Mouse (Mus musculus) heart, embryonic 12.5 days (tissue): ENCODE measurements around the gene Elob. TPM values are rescaled to one million over a fixed set of nuclear protein-coding genes. Genes with fewer than 3 reads are reported as not detected.

Experiments used
- ATAC-seq: fragments of 200-750 bp; cut with Nextera tagmentation; 2 replicates; pipeline ENCODE4 v1.8.0; 2017; ENCODE audit warnings: moderate TSS enrichment, moderate library complexity; ENCODE audit not compliant: insufficient number of reproducible peaks, low FRiP score
- H3K27ac ChIP-seq: fragments of 300-500 bp; sonication (generic); 2 replicates; pipeline ENCODE4 v1.5.1; 2016; ENCODE audit warnings: mild to moderate bottlenecking, moderate library complexity; ENCODE audit not compliant: poor library complexity, severe bottlenecking
- H3K27me3 ChIP-seq: fragments of 300-500 bp; sonication (generic); replicated peaks from 2 replicates; pipeline ENCODE4 v1.6.1; 2016; ENCODE audit warnings: mild to moderate bottlenecking, moderate library complexity
- H3K36me3 ChIP-seq: fragments of 300-500 bp; sonication (generic); 2 replicates; pipeline ENCODE4 v1.6.1; 2016; ENCODE audit warnings: mild to moderate bottlenecking, moderate library complexity
- H3K4me1 ChIP-seq: fragments of 300-500 bp; sonication (generic); replicated peaks from 2 replicates; pipeline ENCODE4 v1.6.1; 2016; ENCODE audit warnings: mild to moderate bottlenecking
- H3K4me2 ChIP-seq: fragments of 300-500 bp; sonication (generic); 2 replicates; pipeline ENCODE4 v1.6.1; 2016; ENCODE audit warnings: mild to moderate bottlenecking, moderate library complexity
- H3K4me3 ChIP-seq: fragments of 300-500 bp; sonication (generic); 2 replicates; pipeline ENCODE4 v1.5.1; 2016; ENCODE audit warnings: mild to moderate bottlenecking
- H3K9ac ChIP-seq: fragments of 300-500 bp; sonication (generic); 2 replicates; pipeline ENCODE4 v1.6.1; 2016; ENCODE audit warnings: mild to moderate bottlenecking, moderate library complexity
- H3K9me3 ChIP-seq: fragments of 300-500 bp; sonication (generic); replicated peaks from 2 replicates; pipeline ENCODE4 v1.6.1; 2016; ENCODE audit warnings: mild to moderate bottlenecking, moderate library complexity
- WGBS: fragments of 180-500 bp; shearing (Covaris S2); methylation state at CpG from one replicate; pipeline ENCODE4 v1.1.7; 2016; 5-methylcytosine and 5-hydroxymethylcytosine counted together
- polyA plus RNA-seq: library from polyadenylated mRNA; unstranded; fragments of >200 nt; fragmentation: Nextera tagmentation; extraction: Ambion mirVana; gene quantifications from 2 replicates; pipeline ENCODE4 v1.2.1, GENCODE M21; 2016

Elob gene
- polyA plus RNA-seq, 1 experiment from 2014 or later: 903 TPM

GRCm38 (mm10) chr17:23802746-23803365, 26.1 kb downstream of the Elob start:
- peak; percentile 98 for ATAC-seq
- Histone ChIP-seq H3K4me3 (peak overlapping the region; percentile 99), H3K9ac (peak overlapping the region; percentile 100), H3K4me1 (peaks cover 21% of the 10 kb centered on the region), H3K9me3 (no peaks in the 10 kb centered on the region), H3K27me3 (no peaks in the 10 kb centered on the region), H3K27ac (peak overlapping the region; percentile 97), H3K4me2 (peak overlapping the region; percentile 92), H3K36me3 (peaks cover 12% of the 10 kb centered on the region)
- under 1% methylated on average over 55 of the region's 60 CpGs for WGBS

- H3K4me1 ChIP-seq: peaks cover 9% of the 10 kb centered on the region
- 92% methylated on average over 10 of the region's 10 CpGs for WGBS
- no peak overlapping the region for H3K27ac ChIP-seq
- no peak for ATAC-seq
- H3K4me2 ChIP-seq: no peak overlapping the region
- no peaks in the 10 kb centered on the region for H3K9me3 ChIP-seq
- H3K9ac ChIP-seq: no peak overlapping the region
- no peaks in the 10 kb centered on the region for H3K27me3 ChIP-seq
- no peak overlapping the region for H3K4me3 ChIP-seq
- no peaks in the 10 kb centered on the region for H3K36me3 ChIP-seq
Measured at GRCm38 (mm10) chr17:23801627-23802026, 27.3 kb downstream of the Elob start.

DNA sequence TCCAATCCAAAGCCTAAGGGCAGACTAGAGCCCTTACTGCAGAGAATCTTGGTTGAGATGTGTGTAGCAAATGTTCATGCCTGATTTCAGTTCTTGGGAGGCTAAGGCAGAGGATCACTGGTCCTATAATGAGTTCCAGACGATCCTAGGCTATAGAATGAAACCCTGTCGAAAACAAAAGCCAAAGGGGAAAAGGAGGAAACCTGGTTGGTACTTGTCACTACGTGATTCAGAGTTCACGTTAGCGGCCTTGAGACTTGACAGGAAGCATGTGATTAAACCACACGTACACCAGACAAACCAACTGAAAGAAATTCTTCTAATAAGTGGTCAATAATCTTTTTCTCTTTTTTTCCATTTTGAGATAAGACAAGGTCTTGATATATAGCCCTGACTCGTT, 31.6 kb downstream of the Elob start:
- no peak for ATAC-seq
- Histone ChIP-seq H3K27ac (no peak overlapping the region), H3K9me3 (no peaks in the 10 kb centered on the region), H3K36me3 (no peaks in the 10 kb centered on the region), H3K4me3 (no peak overlapping the region), H3K27me3 (no peaks in the 10 kb centered on the region), H3K4me2 (no peak overlapping the region), H3K9ac (no peak overlapping the region), H3K4me1 (no peaks in the 10 kb centered on the region)
- WGBS: 65% methylated on average over 7 of the region's 7 CpGs

DNA sequence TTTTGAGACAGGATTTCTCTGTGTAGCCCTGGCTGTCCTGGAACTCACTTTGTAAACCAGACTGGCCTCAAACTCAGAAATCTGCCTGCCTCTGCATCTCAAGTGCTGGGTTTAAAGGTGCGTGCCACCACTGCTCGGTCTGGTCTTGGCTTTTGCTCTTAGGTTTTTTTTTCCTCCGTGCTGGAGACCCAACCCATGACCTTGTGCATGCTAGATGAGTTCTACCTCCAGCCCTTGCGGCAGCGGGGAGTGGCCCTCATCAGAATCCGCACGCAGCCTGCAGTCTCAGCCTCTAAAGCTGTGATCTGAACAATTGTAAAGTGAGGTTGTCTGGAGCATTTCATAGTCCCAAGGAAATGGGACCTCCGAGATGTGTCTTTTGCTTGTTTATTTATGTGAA, 33.6 kb downstream of the Elob start:
- H3K9me3 ChIP-seq: no peaks in the 10 kb centered on the region
- no peak overlapping the region for H3K27ac ChIP-seq
- no peak overlapping the region for H3K9ac ChIP-seq
- ATAC-seq: no peak
- no peaks in the 10 kb centered on the region for H3K36me3 ChIP-seq
- H3K4me2 ChIP-seq: no peak overlapping the region
- H3K4me1 ChIP-seq: no peaks in the 10 kb centered on the region
- no peak overlapping the region for H3K4me3 ChIP-seq
- WGBS: 91% methylated on average over 8 of the region's 8 CpGs
- H3K27me3 ChIP-seq: no peaks in the 10 kb centered on the region

DNA sequence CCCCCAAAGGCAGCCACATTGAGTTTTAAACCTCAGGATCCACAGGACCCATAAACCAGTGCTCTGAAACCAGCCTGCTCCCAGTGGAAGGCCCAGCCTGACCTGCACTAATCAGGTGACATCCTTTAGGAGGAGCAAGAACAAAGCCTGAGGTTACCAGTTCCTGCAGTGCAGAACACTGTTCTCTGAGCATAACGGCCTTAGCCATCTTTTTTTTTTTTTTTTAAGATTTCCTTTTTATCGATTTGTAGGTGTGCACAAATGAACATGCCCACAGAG, 37.9 kb downstream of the Elob start:
- peaks cover 13% of the 10 kb centered on the region for H3K4me1 ChIP-seq
- peak overlapping the region; percentile 83 for H3K9ac ChIP-seq
- H3K4me2 ChIP-seq: peak overlapping the region; percentile 76
- H3K4me3 ChIP-seq: peak overlapping the region; percentile 50
- no peaks in the 10 kb centered on the region for H3K27me3 ChIP-seq
- H3K27ac ChIP-seq: no peak overlapping the region
- H3K36me3 ChIP-seq: no peaks in the 10 kb centered on the region
- ATAC-seq: peak; percentile 13; the same call in 1 of the 2 replicates
- no peaks in the 10 kb centered on the region for H3K9me3 ChIP-seq
- 60% methylated on average over 2 of the region's 2 CpGs for WGBS

- WGBS: 2% methylated on average over 29 of the region's 29 CpGs
Measured at GRCm38 (mm10) chr17:23790269-23791078, 38.5 kb downstream of the Elob start, which contains the start of gene Srrm2. Gene Srrm2 (plus strand): TSS chr17:23790532.

DNA sequence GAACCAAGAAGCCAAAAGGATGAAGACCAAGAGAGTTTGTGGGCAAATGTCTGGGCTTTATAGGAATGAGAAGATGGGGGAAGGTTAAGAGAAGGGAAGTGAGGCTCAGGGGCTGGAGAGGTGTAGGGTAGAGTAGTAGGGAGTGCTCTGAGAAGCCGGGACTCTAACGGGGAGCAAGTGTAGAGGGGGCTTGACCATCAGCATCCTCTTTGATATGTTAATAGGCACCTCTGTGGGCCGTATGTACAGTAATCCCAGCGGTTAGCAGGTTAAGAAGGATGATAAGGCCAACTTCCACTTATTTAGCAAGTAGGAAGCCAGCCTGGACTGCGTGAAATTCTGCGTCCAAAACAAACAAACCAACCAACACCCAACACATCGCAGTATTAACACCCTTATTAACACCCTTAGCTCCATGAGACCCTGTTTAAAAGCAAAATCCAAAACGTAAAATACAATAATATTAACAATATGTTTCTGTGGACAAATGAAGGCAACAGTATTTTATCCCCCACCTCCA, 39.1 kb downstream of the Elob start:
- H3K9ac ChIP-seq: peak overlapping the region; percentile 83
- peak overlapping the region; percentile 50 for H3K4me3 ChIP-seq
- peak overlapping the region; percentile 81 for H3K27ac ChIP-seq
- H3K4me2 ChIP-seq: peak overlapping the region; percentile 76
- no peak for ATAC-seq
- no peaks in the 10 kb centered on the region for H3K9me3 ChIP-seq
- H3K36me3 ChIP-seq: no peaks in the 10 kb centered on the region
- H3K27me3 ChIP-seq: no peaks in the 10 kb centered on the region
- peaks cover 13% of the 10 kb centered on the region for H3K4me1 ChIP-seq
- WGBS: 11% methylated on average over 8 of the region's 8 CpGs

More at GRCm38 (mm10) chr17:23790269-23791078, 38.5 kb downstream of the Elob start, which contains the start of gene Srrm2:
- Histone ChIP-seq H3K27me3 (no peaks in the 10 kb centered on the region), H3K4me1 (peaks cover 13% of the 10 kb centered on the region), H3K9ac (peak within 1 kb of the TSS; percentile 83), H3K4me2 (peak within 1 kb of the TSS; percentile 76), H3K36me3 (no peaks in the 10 kb centered on the region), H3K4me3 (peak within 1 kb of the TSS; percentile 50), H3K9me3 (no peaks in the 10 kb centered on the region), H3K27ac (peak within 1 kb of the TSS; percentile 81)
- peak; percentile 60; the same call in 1 of the 2 replicates for ATAC-seq

- no peak overlapping the region for H3K4me3 ChIP-seq
- ATAC-seq: no peak
- no peak overlapping the region for H3K9ac ChIP-seq
- H3K36me3 ChIP-seq: no peaks in the 10 kb centered on the region
- no peak overlapping the region for H3K27ac ChIP-seq
- H3K4me1 ChIP-seq: peaks cover 13% of the 10 kb centered on the region
- no peaks in the 10 kb centered on the region for H3K9me3 ChIP-seq
- H3K27me3 ChIP-seq: no peaks in the 10 kb centered on the region
- 77% methylated on average over 4 of the region's 4 CpGs for WGBS
- H3K4me2 ChIP-seq: no peak overlapping the region
Measured at GRCm38 (mm10) chr17:23788973-23789372, 40.0 kb downstream of the Elob start.

GRCm38 (mm10) chr17:23786510-23786931, 42.4 kb downstream of the Elob start:
- no peak for ATAC-seq
- 0 out of 2 replicates have a peak overlapping the region, but pooled peaks have one; percentile 1 for H3K9ac ChIP-seq
- H3K9me3 ChIP-seq: no peaks in the 10 kb centered on the region
- H3K27ac ChIP-seq: no peak overlapping the region
- H3K36me3 ChIP-seq: no peaks in the 10 kb centered on the region
- peak overlapping the region; percentile 56 for H3K4me3 ChIP-seq
- no peaks in the 10 kb centered on the region for H3K27me3 ChIP-seq
- peaks cover 13% of the 10 kb centered on the region for H3K4me1 ChIP-seq
- H3K4me2 ChIP-seq: peak overlapping the region; percentile 84
- 18% methylated on average over 13 of the region's 13 CpGs for WGBS

DNA sequence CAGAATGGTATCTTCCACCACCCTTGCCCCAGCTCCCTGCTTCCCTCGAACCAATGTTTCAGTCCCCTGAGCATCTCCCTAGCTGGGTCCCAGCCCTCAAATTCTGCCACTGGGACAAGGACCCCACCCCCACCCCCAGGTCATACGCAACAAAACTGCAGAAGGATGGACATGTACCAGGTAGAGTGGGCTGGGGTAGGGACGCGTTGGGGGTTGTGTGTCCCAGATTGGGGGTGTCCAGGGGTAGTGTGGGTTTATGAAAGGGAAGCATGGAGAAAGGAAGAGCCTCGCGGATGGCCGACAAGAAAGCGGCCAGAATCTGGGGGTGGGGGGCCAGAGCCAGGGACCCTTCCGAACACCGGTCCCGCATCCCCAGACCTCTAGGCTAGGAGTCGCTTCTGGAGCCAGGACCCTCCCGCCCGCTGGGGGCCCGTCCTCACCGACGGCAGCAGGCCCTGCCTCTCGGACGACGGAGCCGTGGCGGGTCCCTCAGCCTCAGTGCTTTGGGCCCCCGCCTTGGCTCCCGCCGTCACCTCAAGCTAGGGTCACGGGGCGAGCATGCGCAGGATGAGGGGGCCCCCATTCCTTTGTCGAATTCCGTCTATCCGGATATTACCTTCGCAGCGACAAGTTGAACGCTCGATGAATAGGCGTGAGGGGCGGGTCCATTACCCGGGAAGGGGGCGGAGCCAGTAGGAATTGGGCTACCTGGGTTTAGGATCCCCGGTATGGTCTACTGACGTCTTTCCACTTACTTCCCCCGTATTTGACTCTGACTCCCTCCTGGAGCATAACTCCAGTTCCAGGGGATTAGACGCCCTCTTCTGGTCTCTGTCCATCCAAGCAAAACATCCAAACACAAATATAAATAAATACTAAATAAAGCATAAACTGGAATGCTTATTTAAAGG, 43.1 kb downstream of the Elob start, which contains the start of gene Flywch2:
Gene Flywch2 (minus strand): TSS at position 521 of the 911 bp plus-strand sequence.
- H3K9me3 ChIP-seq: no peaks in the 10 kb centered on the region
- no peaks in the 10 kb centered on the region for H3K27me3 ChIP-seq
- WGBS: 3% methylated on average over 43 of the region's 43 CpGs
- H3K9ac ChIP-seq: peak within 1 kb of the TSS; percentile 71
- peak within 1 kb of the TSS; percentile 84 for H3K4me2 ChIP-seq
- peaks cover 13% of the 10 kb centered on the region for H3K4me1 ChIP-seq
- no peaks in the 10 kb centered on the region for H3K36me3 ChIP-seq
- no peak within 1 kb of the TSS for H3K27ac ChIP-seq
- H3K4me3 ChIP-seq: peak within 1 kb of the TSS; percentile 56
- ATAC-seq: peak; percentile 70
